Mouse (Mus musculus): Measurements from ENCODE around the gene Psme3. TPM values are rescaled to one million over a fixed set of nuclear protein-coding genes. Genes with fewer than 3 reads are reported as not detected.

The Psme3 gene
- polyA plus RNA-seq, 1 experiment = 126 TPM

DNA sequence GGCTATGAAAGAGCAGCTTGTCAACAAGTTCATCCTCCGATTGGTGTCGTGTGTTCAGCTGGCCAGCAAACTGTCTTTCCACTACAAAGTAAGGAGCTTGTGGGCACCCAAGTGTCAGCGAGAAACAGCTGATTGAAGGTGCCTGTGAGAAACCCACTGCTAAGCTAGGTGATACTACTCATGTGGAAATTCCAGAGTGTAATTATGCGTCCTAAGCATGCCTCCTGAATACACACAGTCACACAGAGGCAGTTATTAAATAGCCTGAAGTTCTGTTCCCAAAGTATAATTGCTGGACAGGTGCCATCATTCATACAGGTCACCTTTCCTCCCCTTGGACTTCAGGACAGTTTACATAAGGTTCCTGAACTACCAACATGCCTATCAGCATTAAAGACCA lies 32.2 kb upstream of the Psme3 start:
- no peak for TF ChIP-seq CTCF (IDR thresholded peaks at IDR 0.05; ENCODE audit: borderline replicate concordance, extremely low read depth, insufficient read depth, insufficient read length)
- TF ChIP-seq POLR2A (IDR thresholded peaks at IDR 0.05; ENCODE audit: borderline replicate concordance, extremely low read depth, insufficient read depth, insufficient read length, poor library complexity, severe bottlenecking) = no peak

DNA sequence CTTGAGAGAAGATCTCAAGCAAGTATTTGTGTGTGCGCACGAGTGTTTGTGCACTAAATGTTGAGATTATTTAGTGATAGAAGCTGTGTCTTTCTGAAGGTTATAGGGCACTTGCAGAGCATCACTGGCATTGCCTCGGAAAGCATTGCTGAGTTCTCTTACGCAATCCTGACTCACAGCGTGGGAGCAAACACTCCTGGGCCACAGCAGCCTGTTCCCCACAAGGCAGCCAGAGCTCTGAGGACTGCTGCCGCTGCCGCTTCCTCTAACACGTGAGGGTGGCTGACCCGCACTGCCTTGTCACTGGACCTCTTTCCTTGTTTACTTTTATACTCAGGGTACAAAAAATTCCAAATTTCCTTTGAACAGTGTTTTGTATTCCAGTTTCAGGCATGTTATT lies 28.7 kb upstream of the Psme3 start:
- TF ChIP-seq CTCF (IDR thresholded peaks at IDR 0.05; ENCODE audit: borderline replicate concordance, extremely low read depth, insufficient read depth, insufficient read length) (no peak), POLR2A (IDR thresholded peaks at IDR 0.05; ENCODE audit: borderline replicate concordance, extremely low read depth, insufficient read depth, insufficient read length, poor library complexity, severe bottlenecking) (no peak)
- DNase-seq (ENCODE audit: low read depth) = no peak

More for the DNA sequence above, 32.2 kb upstream of the Psme3 start:
- DNase-seq (ENCODE audit: low read depth) = no peak

DNA sequence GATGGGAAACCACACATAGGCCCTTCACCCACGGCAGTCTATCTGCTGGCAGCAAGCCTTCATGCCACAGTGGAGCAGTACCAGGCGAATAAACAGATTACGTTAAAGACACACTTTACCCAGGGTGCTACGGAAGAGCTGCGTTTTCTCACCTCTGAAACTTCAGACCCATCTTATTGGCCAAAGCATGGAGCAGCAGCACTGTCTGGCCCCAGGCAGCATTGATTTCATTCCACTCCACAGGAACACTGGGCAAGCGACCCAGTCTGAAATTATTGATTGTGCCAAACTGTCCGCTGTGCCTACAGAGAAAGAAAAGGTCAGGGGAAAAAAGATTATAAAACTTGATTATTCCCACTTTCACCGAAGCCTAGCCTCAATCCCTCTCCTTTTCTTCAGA lies 24.8 kb upstream of the Psme3 start:
- no peak for DNase-seq (ENCODE audit: low read depth)
- TF ChIP-seq POLR2A (IDR thresholded peaks at IDR 0.05; ENCODE audit: borderline replicate concordance, extremely low read depth, insufficient read depth, insufficient read length, poor library complexity, severe bottlenecking) = no peak
- no peak for TF ChIP-seq CTCF (IDR thresholded peaks at IDR 0.05; ENCODE audit: borderline replicate concordance, extremely low read depth, insufficient read depth, insufficient read length)

DNA sequence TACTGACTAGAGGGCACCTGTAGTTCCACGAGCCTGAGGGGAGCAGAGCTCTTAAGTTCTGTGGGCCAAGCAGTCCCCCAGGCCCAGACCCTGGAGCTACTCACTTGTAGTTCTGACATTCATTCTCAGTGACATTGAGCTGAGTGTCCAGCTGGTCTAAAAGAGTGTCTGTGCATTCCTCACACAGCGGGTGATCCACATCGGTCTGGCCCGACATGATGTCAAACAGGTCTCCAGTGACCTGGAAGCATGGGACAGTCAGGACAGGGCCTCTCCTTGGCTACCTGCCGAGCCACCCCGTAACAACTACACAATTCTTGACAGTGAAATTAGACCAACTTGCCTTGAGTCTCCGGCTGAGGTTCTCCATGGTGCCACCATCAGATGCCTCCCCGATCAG lies 20.8 kb upstream of the Psme3 start:
- no peak for DNase-seq (ENCODE audit: low read depth)
- TF ChIP-seq CTCF (IDR thresholded peaks at IDR 0.05; ENCODE audit: borderline replicate concordance, extremely low read depth, insufficient read depth, insufficient read length) = no peak
- TF ChIP-seq POLR2A (IDR thresholded peaks at IDR 0.05; ENCODE audit: borderline replicate concordance, extremely low read depth, insufficient read depth, insufficient read length, poor library complexity, severe bottlenecking) = no peak

DNA sequence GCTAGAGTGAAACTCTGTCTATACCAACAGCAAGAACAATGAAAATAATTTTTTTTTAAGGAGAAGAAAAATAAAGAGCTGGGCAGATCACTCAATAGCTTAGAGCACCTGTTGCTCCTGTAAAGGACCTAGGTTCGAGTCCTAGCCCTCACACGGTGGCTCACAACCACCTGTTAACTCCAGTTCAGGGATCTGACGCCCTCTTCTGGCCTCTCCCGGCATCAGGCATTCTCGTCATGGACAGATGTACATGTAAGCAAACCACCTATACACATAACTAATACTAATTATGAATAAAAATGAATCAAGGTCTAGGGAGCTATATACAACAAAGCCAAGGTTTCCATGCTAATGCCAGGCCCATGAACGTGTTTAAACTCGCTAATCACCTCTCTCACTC lies 15.1 kb upstream of the Psme3 start:
- no peak for DNase-seq (ENCODE audit: low read depth)
- TF ChIP-seq CTCF (IDR thresholded peaks at IDR 0.05; ENCODE audit: borderline replicate concordance, extremely low read depth, insufficient read depth, insufficient read length) (peak; percentile 5; the same call in 1 of the 2 replicates), POLR2A (IDR thresholded peaks at IDR 0.05; ENCODE audit: borderline replicate concordance, extremely low read depth, insufficient read depth, insufficient read length, poor library complexity, severe bottlenecking) (no peak)

DNA sequence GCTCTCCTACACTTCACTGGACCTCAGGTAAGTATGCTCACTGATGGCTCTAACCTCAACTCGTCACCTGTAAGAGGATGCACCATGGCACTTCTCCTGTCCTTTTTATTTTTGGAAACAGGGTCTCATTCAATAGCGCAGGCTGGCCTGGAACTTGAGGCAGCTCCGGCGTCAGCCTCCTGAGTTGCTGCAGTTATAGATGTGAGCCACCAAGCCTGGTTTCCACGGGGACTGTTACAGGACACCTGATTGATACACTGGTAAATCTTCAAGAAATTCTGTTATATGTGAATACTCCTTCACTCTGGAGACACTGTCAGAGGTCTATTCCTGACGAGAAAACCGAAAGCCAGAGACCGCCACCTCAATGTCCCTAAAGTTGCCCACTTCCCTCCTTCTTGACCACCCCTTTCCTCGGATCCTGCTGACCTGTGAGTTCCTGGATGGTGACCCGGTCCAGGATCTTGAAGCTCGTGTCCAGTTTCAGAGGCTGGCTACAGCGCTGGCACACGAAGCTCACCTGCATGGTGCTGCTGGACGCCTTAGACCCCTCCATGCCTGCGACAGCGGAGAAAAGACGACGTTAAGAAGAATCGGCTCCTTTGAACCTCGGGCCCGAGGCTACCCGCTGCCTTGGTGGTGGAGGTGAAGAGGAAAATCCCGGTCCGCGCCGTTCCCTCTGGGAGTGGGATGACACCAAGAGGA lies 14.6 kb upstream of the Psme3 start:
- no peak for DNase-seq (ENCODE audit: low read depth)
- TF ChIP-seq CTCF (IDR thresholded peaks at IDR 0.05; ENCODE audit: borderline replicate concordance, extremely low read depth, insufficient read depth, insufficient read length) (no peak), POLR2A (IDR thresholded peaks at IDR 0.05; ENCODE audit: borderline replicate concordance, extremely low read depth, insufficient read depth, insufficient read length, poor library complexity, severe bottlenecking) (no peak)

DNA sequence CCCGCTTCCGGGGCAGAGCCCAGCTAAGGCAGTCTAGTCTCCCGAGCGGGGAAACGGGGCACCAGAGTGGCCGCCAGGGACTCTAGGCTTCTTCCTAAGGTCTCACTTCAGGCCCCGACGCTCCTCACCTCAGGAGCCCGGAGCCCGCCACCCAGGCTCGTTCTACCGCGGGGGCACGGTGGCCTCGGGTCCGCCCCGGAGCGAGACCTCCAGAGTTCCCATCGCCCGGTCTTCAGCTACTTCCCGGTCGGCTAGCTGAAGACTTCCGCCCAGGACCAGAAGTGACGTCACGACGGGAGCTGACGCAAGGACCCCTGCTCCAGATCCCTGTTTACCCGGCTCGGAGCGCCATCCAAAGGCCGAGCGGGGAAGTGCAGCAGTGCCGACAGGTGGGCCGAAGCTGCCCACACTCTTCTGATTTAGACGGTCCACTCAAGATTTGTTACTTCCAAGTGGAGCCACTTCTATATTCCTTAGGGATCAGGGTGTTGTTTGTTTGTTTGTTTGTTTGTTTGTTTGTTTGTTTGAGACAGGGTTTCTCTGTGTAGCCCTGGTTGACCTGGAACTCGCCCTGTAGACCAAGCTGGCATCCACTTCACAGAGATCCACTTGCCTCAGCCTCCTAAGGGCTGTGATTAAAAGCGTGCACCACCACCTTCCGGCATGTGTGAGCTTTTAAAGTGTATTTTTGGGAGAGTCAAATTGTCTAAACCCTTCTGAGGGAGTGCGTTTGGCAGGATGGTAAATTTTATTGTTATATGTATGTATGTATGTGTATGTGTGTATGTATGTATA lies 13.8 kb upstream of the Psme3 start, which contains the start of gene Becn1:
Gene Becn1, minus strand, starts transcription at position 283 of the 795 bp plus-strand sequence.
- peak; percentile 39; the same call in 1 of the 2 replicates for TF ChIP-seq POLR2A (IDR thresholded peaks at IDR 0.05; ENCODE audit: borderline replicate concordance, extremely low read depth, insufficient read depth, insufficient read length, poor library complexity, severe bottlenecking)
- TF ChIP-seq CTCF (IDR thresholded peaks at IDR 0.05; ENCODE audit: borderline replicate concordance, extremely low read depth, insufficient read depth, insufficient read length) = peak; percentile 98
- peak; percentile 98 for DNase-seq (ENCODE audit: low read depth)

DNA sequence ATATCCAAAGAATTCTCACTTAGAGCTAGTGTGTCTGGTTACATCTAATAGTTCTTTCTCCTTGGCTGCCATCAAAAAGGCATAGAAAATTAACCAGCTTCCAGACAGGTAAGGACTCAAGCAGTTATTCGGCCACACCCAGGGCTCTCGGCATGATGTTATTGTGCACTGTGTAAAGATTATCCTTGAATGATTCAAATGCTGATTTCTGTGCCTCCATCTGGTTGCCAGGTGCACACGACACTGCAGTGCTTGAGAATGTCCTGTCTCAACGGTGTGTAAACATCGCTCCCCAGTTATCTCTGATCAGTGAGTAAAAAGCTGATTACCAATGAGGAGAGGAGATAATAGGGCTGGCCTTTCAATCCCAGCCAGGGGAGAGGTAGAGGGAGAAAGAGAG lies 8.3 kb upstream of the Psme3 start:
- TF ChIP-seq POLR2A (IDR thresholded peaks at IDR 0.05; ENCODE audit: borderline replicate concordance, extremely low read depth, insufficient read depth, insufficient read length, poor library complexity, severe bottlenecking) = no peak
- no peak for TF ChIP-seq CTCF (IDR thresholded peaks at IDR 0.05; ENCODE audit: borderline replicate concordance, extremely low read depth, insufficient read depth, insufficient read length)
- DNase-seq (ENCODE audit: low read depth) = no peak

DNA sequence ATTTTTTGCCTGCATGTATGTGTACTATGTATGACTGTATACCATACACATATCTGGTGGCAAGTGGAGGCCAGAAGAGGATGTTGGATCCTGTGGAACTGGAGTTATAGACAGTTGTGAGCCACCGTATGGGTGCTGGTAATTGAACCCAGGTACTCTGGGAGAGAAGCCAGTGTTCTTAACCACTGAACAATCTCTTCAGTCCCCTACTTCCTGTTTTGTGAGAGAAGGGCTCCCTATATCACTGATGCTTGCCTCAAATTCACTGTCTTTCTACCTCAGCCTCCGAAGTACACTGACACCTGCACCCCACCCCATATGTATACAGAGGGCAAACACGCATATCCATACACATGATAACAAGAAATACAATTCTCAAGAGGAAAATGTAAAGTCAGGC lies 4.9 kb upstream of the Psme3 start:
- DNase-seq (ENCODE audit: low read depth) = no peak
- TF ChIP-seq POLR2A (IDR thresholded peaks at IDR 0.05; ENCODE audit: borderline replicate concordance, extremely low read depth, insufficient read depth, insufficient read length, poor library complexity, severe bottlenecking) (no peak), CTCF (IDR thresholded peaks at IDR 0.05; ENCODE audit: borderline replicate concordance, extremely low read depth, insufficient read depth, insufficient read length) (no peak)

DNA sequence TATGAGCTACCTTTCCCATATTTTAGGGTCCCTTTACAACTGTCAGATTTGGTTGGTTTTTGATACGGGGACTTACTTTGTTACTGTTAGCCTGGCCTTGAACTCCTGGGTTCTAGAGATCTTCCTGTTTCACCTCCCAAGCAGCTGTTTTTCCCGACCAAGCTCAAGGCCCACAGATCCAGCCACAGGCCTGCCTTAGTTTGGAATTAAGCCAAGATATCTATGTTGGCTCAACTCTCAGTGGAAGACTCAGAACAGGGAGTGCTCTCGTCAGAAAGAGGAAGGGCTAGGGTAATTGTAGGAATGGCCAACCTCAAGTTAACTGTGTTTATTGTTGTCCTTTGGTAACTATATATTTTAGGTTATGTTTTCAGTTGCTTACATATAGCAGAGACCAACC lies 3.9 kb upstream of the Psme3 start:
- DNase-seq (ENCODE audit: low read depth) = no peak
- TF ChIP-seq CTCF (IDR thresholded peaks at IDR 0.05; ENCODE audit: borderline replicate concordance, extremely low read depth, insufficient read depth, insufficient read length) (no peak), POLR2A (IDR thresholded peaks at IDR 0.05; ENCODE audit: borderline replicate concordance, extremely low read depth, insufficient read depth, insufficient read length, poor library complexity, severe bottlenecking) (no peak)

DNA sequence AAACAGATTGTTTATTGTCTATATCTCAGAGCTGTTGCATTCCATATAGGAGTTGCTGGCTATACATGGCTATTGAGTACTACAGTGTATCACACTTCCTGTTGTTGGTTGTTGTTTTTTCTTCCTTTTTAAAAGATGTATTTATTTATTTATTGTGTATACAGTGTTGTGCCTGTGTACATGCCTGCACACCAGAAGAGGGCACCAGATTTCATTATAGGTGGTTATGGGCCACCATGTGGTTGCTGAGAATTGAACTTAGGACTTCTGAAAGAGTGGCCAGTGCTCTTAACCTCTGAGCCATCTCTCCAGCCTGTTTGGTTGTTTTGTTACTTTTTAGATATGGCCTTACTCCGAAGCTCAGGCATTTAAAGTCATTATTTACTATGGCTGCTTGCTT lies 1.4 kb upstream of the Psme3 start:
- DNase-seq (ENCODE audit: low read depth) = no peak
- no peak for TF ChIP-seq CTCF (IDR thresholded peaks at IDR 0.05; ENCODE audit: borderline replicate concordance, extremely low read depth, insufficient read depth, insufficient read length)
- TF ChIP-seq POLR2A (IDR thresholded peaks at IDR 0.05; ENCODE audit: borderline replicate concordance, extremely low read depth, insufficient read depth, insufficient read length, poor library complexity, severe bottlenecking) = no peak
